Mouse (Mus musculus): ENCODE data around the gene Zfp526.

GRCm38 (mm10) chr7:25251071-25251791 lies 30.0 kb downstream of the Zfp526 start:
- TF ChIP-seq CTCF (IDR thresholded peaks at IDR 0.05; ENCODE audit: control insufficient read depth, insufficient read depth, insufficient replicate concordance, low read depth, low read length) (no peak), POLR2A (IDR thresholded peaks at IDR 0.05; ENCODE audit: control insufficient read depth, low read depth, low read length) (no peak)

Measured in testis, adult 2 months (tissue).